ENCODE assay signal across 16 mouse cellular contexts in the genomic region with DNA sequence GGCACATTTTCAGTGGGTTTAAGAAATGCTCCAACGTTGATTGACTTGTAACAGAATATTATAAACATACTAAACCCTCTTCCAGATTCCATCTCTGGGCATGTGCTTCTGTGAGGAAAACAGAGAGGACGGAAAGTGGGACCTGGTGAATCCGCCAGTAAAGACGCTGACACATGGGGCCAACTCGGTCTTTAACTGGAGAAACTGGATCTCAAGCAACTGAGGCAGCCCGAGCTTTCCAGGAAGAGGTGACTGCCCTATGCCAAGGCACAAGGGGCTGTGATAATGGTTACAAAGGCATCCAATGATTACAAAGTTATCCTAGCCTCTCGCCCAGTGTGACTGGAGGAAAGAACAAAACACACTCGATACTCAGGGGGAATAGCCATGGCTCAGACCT. TPM values are rescaled to one million over a fixed set of nuclear protein-coding genes. Genes with fewer than 3 reads are reported as not detected.
DNase-seq lines count a peak whose midpoint lies in the region.
"Had no signal": no experiment of that assay in that cellular context is flagged by ENCODE, and none has a peak within 500 bp of the region (broad histone marks: within the 10 kb centered on the region; RNA-seq: fewer than 3 reads in every experiment).

No protein-coding gene starts in this region.

- peak; percentile 60 for DNase-seq in heart, adult 11 months
- DNase-seq in heart, adult 18-20 months = no peak
- DNase-seq: adrenal gland, adult 2 months; adrenal gland, adult 8-10 months; adrenal gland, postnatal 10 days; adrenal gland, postnatal 14 days; adrenal gland, postnatal 25 days; adrenal gland, postnatal 36 days; B cell, adult 2 months; cerebellum, adult 11 months; cerebellum, adult 11-12 months; cerebellum, adult 18-20 months; cerebellum, adult 2 months had no signal

RNA-seq across cellular contexts. Expression of gene Ubash3a, which starts 33.5 kb away (rescaled TPM):
- total RNA-seq in heart, adult 18-20 months (2021) = under 1 TPM in 1 of 2 experiments, not detected in 1; 0.54 TPM
- total RNA-seq: adrenal gland, postnatal 25 days had no signal

RNA-seq across cellular contexts. Expression of gene Rsph1, which starts 36.0 kb away (rescaled TPM):
- 1 to 10 TPM in 1 of 2 experiments, under 1 TPM in 1; 0.79 to 1.7 TPM for total RNA-seq in heart, adult 18-20 months (2021)
- total RNA-seq: CH12.LX, G1E had no signal

RNA-seq across cellular contexts. Expression of gene Tmprss3, which starts 42.4 kb away (rescaled TPM):
- not detected for total RNA-seq in heart, adult 18-20 months (2021)
- total RNA-seq: adrenal gland, adult 18-20 months; adrenal gland, adult 2 months; adrenal gland, adult 8-10 months; adrenal gland, postnatal 14 days; adrenal gland, postnatal 25 days; adrenal gland, postnatal 36 days; CH12.LX; G1E had no signal

RNA-seq across cellular contexts. Expression of gene Slc37a1, which starts 45.4 kb away (rescaled TPM):
- total RNA-seq in heart, adult 18-20 months (2021) = 10 to 100 TPM in 1 of 2 experiments, 1 to 10 TPM in 1; 7.5 to 10.3 TPM
